Mouse (Mus musculus): ENCODE measurements at regions not wholly inside any gene's neighbourhood (a gene's known extent, or its start where the extent isn't known, plus 50 kb on each side); places are given as distances from the start of the nearest gene placed in this dataset.

DNA sequence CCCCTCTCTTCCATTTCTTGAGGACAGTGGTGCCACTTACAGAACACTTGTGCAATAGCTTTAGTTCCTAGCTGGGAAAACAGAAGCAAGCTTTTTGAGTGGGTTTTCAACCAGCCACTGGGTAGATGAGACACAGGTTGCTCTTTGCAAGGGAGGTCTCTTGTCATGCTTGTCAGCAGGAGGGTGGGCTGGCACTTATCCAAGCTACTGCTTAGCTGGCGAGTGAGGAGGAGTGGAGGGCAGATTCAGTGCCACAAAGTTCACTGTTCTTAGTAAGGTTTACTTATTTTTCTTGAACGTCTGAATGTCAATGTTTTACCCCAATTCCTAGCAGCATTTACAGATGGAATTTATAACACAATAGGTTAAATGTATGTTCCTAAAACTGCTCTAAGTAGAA lies 65.9 kb upstream of the Nrbf2 start:
- Histone ChIP-seq H3K4me3 (ENCODE audit: control insufficient read depth in 1 of 2, insufficient read depth in 1 of 2, low read depth in 2 of 2, low read length in 2 of 2) (no peak overlapping the region), H3K79me2 (ENCODE audit: control insufficient read depth, insufficient read depth, low read length, poor library complexity) (no peaks in the 10 kb centered on the region), H3K27ac (ENCODE audit: control insufficient read depth, low read depth, low read length) (no peak overlapping the region), H3K9ac (ENCODE audit: control insufficient read depth, low read depth, low read length, poor library complexity, severe bottlenecking) (no peak overlapping the region), H3K9me3 (replicated peaks; ENCODE audit: insufficient read depth, low read length) (no peaks in the 10 kb centered on the region), H3K27me3 (ENCODE audit: control insufficient read depth in 1 of 2, insufficient read depth in 2 of 2, low read length in 2 of 2) (no peaks in the 10 kb centered on the region), H3K36me3 (ENCODE audit: control insufficient read depth in 1 of 2, insufficient read depth in 2 of 2, low read length in 2 of 2) (peaks cover 0 to 15% of the 10 kb centered on the region in 2 experiments; a peak in 1 of 4 replicates), H3K4me1 (ENCODE audit: control insufficient read depth in 1 of 2, insufficient read depth in 2 of 2, low read length in 2 of 2) (no peaks in the 10 kb centered on the region; a peak in 1 of 4 replicates)
- no peak for TF ChIP-seq TAL1 (IDR thresholded peaks at IDR 0.05; ENCODE audit: low read length)
- TF ChIP-seq CTCF (IDR thresholded peaks at IDR 0.05 in 2 of 3, conservative IDR thresholded peaks at IDR 0.05 in 1 of 3; ENCODE audit: control insufficient read depth in 1 of 3, insufficient read depth in 1 of 3, low read depth in 2 of 3, low read length in 3 of 3, poor library complexity in 1 of 3, severe bottlenecking in 1 of 3): no peak
- no peak for TF ChIP-seq MYB (IDR thresholded peaks at IDR 0.05; ENCODE audit: low read depth, low read length)
- no peak for TF ChIP-seq CHD1 (IDR thresholded peaks at IDR 0.05; ENCODE audit: low read depth, low read length)
- TF ChIP-seq RAD21 (IDR thresholded peaks at IDR 0.05; ENCODE audit: low read depth, low read length): no peak
- no peak for TF ChIP-seq ZKSCAN1 (IDR thresholded peaks at IDR 0.05; ENCODE audit: low read depth, low read length)
- TF ChIP-seq GATA1 (IDR thresholded peaks at IDR 0.05; ENCODE audit: low read depth, low read length): no peak
- no peak for TF ChIP-seq NELFE (IDR thresholded peaks at IDR 0.05; ENCODE audit: low read depth, low read length)
- no peak for TF ChIP-seq CHD2 (IDR thresholded peaks at IDR 0.05; ENCODE audit: low read length)
- no peak for TF ChIP-seq MAX (IDR thresholded peaks at IDR 0.05; ENCODE audit: low read length)
- no peak for TF ChIP-seq ETS1 (IDR thresholded peaks at IDR 0.05; ENCODE audit: low read depth, low read length)
- no peak for TF ChIP-seq TCF12 (IDR thresholded peaks at IDR 0.05; ENCODE audit: low read depth, low read length)
- no peak for TF ChIP-seq SMC3 (IDR thresholded peaks at IDR 0.05; ENCODE audit: low read depth, low read length)
- no peak for TF ChIP-seq GABPA (IDR thresholded peaks at IDR 0.05; ENCODE audit: low read depth, low read length)
- TF ChIP-seq KAT2A (conservative IDR thresholded peaks at IDR 0.05; ENCODE audit: low read depth, low read length): no peak
- no peak for TF ChIP-seq MEF2A (IDR thresholded peaks at IDR 0.05; ENCODE audit: extremely low read depth, insufficient replicate concordance, low read depth, low read length, poor library complexity, severe bottlenecking)
- TF ChIP-seq SIN3A (IDR thresholded peaks at IDR 0.05; ENCODE audit: low read length): no peak
- DNase-seq (ENCODE audit: low read depth, low spot score): no peak

DNA sequence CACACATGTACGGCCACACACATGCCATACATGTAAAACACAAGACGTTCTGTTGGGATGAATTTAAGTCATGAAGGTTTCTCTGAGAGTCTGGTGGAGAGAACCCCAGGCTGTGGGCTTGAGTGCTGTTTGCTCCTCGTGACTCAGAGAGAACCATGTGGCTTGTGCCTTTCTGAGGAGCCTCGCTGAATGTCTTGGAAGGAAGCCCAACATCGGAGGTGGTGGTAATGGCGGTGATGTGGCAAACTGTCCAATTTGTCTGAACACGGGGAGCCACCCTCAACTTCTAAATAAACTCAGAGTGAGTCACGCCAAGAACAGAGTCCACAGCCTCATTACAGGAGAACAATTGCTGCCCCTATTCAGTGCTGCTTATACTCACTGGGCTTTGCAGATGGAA lies 75.7 kb upstream of the Nrbf2 start:
- Histone ChIP-seq H3K9me3 (replicated peaks; ENCODE audit: insufficient read depth, low read length) (no peaks in the 10 kb centered on the region), H3K27me3 (ENCODE audit: control insufficient read depth in 1 of 2, insufficient read depth in 2 of 2, low read length in 2 of 2) (no peaks in the 10 kb centered on the region), H3K79me2 (ENCODE audit: control insufficient read depth, insufficient read depth, low read length, poor library complexity) (no peaks in the 10 kb centered on the region), H3K4me1 (ENCODE audit: control insufficient read depth in 1 of 2, insufficient read depth in 2 of 2, low read length in 2 of 2) (no peaks in the 10 kb centered on the region), H3K36me3 (ENCODE audit: control insufficient read depth in 1 of 2, insufficient read depth in 2 of 2, low read length in 2 of 2) (peaks cover 0 to 8% of the 10 kb centered on the region in 2 experiments; a peak in 2 of 4 replicates), H3K9ac (ENCODE audit: control insufficient read depth, low read depth, low read length, poor library complexity, severe bottlenecking) (no peak overlapping the region), H3K4me3 (ENCODE audit: control insufficient read depth in 1 of 2, insufficient read depth in 1 of 2, low read depth in 2 of 2, low read length in 2 of 2) (no peak overlapping the region), H3K27ac (ENCODE audit: control insufficient read depth, low read depth, low read length) (no peak overlapping the region)
- TF ChIP-seq BHLHE40 (IDR thresholded peaks at IDR 0.05; ENCODE audit: borderline replicate concordance, low read depth, low read length) (no peak), GATA1 (IDR thresholded peaks at IDR 0.05; ENCODE audit: low read depth, low read length) (no peak), CTCF (IDR thresholded peaks at IDR 0.05 in 2 of 3, conservative IDR thresholded peaks at IDR 0.05 in 1 of 3; ENCODE audit: control insufficient read depth in 1 of 3, insufficient read depth in 1 of 3, low read depth in 2 of 3, low read length in 3 of 3, poor library complexity in 1 of 3, severe bottlenecking in 1 of 3) (no peak), MYB (IDR thresholded peaks at IDR 0.05; ENCODE audit: low read depth, low read length) (no peak), MAZ (IDR thresholded peaks at IDR 0.05; ENCODE audit: low read depth, low read length) (no peak), TAL1 (IDR thresholded peaks at IDR 0.05; ENCODE audit: low read length) (no peak), POLR2AphosphoS2 (IDR thresholded peaks at IDR 0.05; ENCODE audit: low read length) (no peak), TCF12 (IDR thresholded peaks at IDR 0.05; ENCODE audit: low read depth, low read length) (no peak), USF2 (IDR thresholded peaks at IDR 0.05; ENCODE audit: borderline replicate concordance in 1 of 2, insufficient read depth in 1 of 2, low read depth in 1 of 2, low read length in 2 of 2) (no peak), MXI1 (IDR thresholded peaks at IDR 0.05; ENCODE audit: low read depth, low read length) (no peak), NRF1 (IDR thresholded peaks at IDR 0.05; ENCODE audit: insufficient read depth, low read depth, low read length, poor library complexity, severe bottlenecking) (no peak), POLR2A (IDR thresholded peaks at IDR 0.05; ENCODE audit: control insufficient read depth in 1 of 2, insufficient read depth in 1 of 2, low read depth in 1 of 2, low read length in 2 of 2, poor library complexity in 1 of 2) (no peak), E2F4 (IDR thresholded peaks at IDR 0.05; ENCODE audit: borderline replicate concordance, low read depth, low read length) (no peak)
- no peak for DNase-seq (ENCODE audit: low read depth, low spot score)
